Mouse (Mus musculus) natural killer cell, adult 2 months (primary cell): Measurements from ENCODE around the gene Kif1bp.
"Not testable (repeated sequence)": the region's sequence is repeated elsewhere in the genome, so short reads cannot be mapped to it uniquely, and the experiment has no call there.

Source experiments
- DNase-seq, 2 experiments: peaks; one replicate each; pipeline ENCODE4 v3.0.0; 2022; ENCODE audit warnings: low spot score in 2 of 2

Gene Kif1bp

DNA sequence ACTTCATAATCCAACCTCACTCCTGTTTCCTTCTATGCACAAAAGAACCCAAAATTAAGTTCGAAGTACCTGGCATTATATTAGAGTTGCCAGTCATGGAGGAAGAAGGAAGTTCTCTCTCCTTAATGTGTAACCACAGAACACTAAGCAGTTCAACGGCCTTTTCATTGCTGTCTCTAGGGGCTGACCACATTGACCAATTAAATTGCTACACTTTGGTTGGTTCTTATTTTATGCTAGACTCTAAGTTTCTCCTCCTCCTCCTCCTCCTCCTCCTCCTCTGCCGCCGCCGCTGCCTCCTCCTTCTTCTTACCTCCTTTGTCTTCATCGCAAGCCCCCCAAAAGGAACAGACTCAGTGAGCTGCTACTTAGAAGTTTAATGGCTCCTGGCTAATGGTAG, 66.7 kb downstream of the Kif1bp start:
- no peak for DNase-seq

DNA sequence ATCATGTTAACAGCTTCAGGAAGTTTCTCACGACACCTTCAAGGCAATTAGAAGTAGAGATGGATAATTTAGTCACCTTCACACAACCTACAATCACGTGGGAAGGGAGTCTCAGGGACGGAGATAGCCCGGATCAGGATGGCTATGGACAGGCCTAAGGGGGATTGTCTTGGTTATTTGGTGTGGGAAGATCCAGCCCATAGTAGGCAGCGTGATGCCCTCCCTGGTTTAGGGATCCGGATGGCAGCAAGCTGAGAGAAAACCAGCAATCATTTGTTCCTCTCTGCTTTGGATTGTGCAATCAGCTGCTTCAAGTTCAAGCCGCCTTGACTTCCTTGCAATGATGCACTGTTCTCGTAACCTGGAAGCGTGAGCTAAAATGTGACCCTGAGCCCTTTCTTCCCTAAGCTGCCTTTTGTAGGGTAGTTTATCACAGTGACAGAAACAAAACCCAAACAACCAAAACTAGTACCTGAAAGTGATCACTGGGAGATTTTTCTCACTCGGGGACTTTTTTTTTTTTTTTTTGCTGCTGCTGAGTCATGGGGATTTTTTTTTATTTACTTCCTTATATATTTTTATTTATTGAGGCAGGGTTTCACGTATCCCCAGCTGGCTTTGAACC, 69.1 kb downstream of the Kif1bp start:
- no peak for DNase-seq

DNA sequence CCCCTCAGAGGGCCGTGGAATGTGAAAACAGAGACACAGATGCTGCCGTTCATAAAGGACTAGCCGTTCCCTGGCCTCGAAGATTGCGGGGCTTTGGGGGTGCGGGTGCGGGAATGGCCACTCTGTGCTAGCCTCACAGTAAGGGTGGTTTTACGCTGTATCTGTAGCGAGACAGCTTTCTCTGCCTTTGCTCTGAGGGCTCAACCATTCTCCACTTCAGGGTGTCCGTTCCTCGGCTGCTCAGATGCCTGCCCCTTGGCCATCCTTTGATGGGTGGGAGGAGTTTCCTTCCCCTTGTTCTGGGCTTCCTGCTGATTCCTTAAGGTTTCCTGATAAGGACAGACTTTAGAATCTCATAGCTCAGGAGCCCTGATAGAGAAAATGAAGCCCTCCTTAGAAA, 69.8 kb downstream of the Kif1bp start:
- no peak for DNase-seq

DNA sequence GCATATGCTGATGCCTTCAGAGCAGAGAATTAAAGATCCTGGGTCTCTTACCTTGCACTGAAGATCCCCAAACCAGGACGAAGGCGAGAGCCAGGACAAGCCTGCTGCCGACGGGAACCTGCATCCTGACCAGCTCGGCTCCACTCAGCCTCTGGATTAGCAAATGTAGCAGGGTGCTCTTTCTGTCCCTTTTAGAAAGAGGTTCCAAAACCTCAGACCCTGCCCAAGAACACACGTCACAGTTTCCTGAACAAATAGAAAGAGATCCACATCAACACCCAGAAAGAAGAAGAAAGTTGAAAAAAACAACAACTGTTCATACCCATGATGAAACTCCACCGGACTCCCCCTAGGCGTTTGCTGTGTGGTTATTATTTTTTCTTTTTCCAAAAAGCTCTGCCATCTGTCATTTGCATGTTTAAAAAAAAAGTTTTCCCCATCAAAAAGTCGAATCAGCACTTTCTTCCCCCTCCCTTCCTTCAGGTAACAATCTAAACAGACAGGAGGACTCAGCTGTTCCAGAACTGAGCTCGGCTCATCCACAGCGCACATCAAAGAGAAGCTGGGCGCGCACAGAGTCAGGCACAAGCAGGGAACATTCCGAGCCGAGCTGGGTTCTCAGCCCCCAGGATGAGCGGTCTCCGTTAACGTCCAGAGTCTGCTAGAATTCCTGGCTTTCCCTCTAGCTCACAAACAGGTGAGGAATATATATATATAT, 70.5 kb downstream of the Kif1bp start:
- DNase-seq, result peak; percentile 81 to 82

DNA sequence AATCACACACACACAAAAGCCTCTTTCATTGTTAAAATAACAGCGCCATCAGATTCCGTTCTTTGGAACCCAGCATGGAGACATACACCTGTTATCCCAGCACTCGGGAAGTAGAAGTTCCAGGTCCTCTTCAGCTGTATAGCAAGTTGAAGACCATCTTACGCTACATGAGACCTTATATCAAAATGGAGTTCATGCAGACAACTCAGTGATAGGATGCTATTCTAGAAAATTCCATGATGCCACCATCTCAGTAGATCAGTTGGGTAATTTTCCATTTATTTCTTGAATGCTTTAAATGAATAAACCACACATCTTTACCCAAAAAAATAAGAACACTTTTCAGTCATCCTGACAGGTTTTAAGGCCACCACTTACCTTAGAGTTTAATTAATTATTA, 71.2 kb downstream of the Kif1bp start:
- DNase-seq, result no peak

DNA sequence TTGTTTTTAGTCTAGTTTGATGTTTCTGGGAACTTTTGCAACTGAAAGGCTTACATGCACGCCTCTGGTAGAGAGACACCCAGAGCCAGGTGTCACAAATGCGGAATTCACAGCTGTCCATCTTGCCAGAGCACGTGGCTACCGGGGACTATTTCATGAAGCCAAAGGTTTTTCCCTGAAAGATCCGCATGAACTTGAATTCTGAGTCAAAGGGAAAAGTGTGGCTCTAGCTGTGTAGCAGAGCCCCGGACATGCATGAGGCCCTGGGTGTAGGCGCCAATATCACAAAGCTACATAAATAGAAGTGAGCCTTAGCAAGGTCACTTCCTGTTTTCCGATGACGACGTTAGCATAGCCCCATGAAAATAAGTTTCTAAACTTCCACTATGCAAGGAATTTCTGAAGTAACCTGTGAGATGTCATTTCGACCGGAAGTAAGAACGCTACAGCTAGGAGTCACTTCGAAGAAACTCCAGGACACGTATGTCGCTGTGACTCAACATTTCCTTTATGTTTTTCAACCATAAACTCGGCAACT, 72.2 kb downstream of the Kif1bp start:
- DNase-seq, result peak; percentile 62 to 65

DNA sequence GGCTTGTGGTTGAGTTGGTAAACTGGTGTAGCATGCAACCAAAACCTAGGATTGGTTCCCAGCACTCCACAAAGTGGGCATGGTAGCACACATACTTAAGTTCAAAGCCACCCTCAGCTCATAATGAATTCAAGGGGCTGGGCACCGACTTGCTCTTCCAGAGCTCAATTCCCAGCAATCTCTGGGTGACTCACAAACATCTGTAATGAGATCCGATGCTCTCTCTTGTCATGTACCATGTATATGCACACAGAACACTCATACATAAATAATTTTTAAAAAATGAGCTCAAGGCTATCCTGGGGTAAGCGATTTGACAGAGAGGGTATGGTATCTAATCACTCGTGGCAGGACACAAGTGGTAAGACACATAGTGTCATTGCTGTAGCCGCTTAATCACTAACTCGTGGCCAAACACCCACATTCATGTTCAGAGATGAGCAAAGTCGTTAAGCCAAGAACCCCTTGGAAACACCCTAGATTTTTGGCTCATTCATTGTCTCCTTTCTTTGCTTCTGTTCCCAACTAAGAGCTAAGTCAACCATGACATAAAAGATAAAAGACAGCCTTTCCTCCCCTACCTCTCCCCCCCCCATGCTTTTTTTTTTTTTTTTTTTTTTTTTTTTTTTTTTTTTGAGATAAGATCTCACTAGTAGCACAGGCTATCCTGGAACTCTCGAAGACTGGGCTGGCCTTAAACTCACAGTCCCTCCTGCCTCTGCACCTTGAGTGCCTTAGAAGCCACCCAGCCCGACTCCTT, 72.9 kb downstream of the Kif1bp start:
- no peak for DNase-seq

DNA sequence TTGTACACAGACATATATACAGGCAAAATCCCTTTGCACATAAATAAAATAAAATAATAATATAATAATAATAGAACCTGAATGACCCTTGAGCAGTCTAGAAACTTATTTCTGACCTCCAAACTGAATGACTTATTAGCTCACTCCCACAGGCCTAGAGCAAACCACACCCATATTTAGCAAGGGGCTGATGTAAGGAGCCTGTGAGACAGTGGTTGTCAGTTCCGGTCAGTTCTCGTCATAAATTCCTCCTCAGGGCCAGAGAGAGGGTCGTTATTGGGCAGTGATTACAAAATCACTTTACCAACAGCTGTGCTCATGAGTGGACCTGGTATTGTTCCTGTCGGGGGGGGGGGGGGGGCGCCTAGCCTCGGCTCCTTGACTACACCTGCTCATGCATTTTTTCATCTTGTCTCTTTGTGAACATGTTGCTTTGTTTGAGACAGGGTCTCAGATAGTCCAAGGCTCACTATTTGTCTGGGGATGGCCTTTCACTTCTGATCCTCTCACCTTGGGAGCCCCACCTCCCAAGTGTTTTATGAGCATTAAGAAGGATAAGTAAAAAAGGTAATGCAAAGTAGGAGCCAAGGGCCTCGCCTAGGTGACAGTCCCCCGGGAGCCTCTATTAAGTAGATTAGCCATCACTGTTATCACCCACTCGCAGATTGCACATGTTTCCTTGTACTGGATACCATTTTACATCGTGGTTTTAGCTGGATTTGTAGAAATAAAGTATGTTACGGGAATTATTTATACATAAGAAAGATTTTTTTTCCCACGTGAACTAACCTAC, 74.2 kb downstream of the Kif1bp start:
- DNase-seq, result peak in 1 of 2 experiments; percentile 63

DNA sequence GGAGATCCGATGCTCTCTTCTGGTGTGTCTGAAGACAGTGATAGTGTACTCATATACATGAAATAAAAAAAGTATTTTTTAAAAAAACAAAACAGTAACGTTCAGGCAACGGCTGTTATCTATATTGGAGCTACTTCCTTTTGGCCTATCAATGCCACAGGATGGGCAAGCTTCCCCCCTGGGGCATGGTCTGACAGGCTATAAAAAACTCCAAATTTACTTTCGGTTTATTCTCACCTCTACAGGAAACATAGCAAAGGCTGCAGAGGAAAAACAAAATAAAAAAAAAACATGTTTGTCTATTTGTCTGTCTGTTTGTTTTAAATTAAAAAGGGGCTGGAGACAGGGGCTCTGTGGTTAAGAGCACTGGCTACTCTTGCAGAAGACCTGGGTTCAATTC, 74.9 kb downstream of the Kif1bp start:
- no peak for DNase-seq

DNA sequence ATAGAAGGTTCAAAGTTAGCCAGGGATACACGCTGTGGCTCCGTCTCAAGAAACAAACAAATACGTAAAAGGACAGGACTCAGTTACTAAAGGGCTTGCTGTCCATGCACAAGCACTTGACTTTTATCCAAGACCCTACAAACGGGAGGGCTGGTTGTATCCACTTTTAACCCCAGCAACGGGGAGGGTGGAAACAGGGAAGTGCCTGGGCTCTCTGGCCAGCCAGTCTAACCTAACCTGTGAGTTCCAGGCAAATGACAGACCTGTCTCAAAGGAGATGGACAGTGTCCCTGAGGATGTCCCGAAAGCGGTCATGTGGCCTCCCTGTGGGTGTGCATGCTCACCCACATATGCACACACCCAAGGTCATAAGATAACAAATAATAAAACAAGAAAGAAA, 76.3 kb downstream of the Kif1bp start:
- no peak for DNase-seq

DNA sequence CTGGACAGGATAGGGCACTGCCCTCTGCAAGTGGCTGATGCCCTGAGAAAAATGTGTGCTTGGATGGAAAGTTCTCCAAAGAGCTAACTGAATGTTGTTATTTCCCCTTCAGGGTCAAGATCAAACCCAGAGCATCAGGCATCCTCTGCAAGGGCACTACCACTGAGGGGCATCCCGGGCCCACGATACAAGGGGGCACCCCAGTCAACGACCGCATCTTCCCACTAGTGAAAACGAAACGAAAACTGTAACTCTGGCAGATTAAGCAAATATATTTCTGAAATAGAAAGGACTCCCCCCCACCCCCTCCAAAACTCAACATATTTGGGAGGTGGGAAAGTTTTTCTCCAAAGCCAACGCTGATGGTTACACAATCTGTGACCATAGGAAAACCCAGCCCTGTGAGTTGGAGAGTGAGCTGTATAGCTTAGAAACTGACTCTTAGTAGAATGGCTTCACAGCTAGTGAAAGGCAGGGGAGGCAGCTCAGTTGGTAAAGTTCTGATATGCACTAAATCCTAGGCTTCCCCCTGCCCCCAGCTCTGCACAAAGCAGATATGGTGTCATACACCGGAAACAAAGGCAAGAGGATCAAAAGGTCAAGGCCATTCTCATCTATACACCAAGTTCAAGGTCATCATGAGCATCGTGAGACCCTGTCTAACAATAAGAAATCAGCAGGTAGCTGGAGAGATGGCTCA, 77.2 kb downstream of the Kif1bp start:
- DNase-seq, result peak in 1 of 2 experiments; percentile 45

DNA sequence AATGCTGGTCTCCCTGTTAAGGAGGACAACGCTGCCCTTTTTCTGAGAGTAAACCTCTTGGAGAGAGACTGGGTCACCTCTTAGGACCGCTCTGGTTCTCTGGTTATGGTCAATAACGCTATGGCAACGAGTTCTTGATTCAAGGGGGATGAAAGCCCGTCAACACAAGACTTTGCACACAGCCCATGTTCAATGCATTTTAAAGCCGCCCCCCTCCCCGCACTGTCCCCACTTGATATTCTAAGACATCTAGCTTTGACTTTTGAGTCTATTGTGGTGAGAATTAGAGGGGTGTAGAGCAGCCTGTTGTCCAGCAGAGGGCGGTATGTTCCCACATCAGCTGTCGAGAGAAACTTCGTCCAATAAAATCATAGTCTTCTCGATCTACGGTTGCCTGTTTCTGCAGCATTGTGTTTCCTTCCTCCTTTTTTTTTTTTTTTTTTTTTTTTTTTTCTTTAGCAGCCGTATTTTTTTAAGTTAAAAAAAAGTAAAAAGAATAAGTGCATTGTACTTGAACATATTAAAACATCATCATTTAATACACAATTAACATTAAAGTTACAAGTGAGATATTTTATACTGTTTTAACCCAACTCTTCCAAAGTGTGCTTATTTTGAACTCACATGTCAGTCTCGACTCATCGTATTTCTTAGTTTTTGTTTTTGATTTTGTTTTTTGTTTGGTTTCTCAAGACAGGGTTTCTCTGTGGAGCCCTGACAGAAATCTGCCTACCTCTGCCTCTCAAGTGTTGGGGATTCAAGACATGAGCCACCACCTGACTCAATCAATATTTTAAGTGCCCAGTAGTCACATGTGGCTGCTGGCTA, 78.0 kb downstream of the Kif1bp start:
- DNase-seq, result peak; percentile 61 to 77

DNA sequence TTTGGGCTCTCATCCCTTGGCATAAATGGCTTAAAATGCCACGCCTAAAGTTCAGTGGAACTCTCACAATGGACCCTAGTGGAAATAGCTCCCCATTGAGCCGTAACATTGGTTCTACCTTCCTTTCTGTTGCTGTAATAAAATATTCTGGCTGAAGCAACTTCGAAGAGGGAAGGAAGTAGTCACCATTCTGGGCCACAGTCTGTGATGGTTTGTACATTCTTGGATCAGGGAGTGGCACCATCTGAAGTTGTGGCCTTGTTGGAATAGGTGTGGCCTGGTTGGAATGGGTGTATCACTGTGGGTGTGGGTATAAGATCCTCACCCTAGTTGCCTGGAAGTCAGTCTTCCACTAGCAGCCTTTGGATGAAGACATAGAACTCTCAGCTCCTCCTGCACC, 86.6 kb downstream of the Kif1bp start:
- not testable (repeated sequence) for DNase-seq
